In the genomic region with DNA sequence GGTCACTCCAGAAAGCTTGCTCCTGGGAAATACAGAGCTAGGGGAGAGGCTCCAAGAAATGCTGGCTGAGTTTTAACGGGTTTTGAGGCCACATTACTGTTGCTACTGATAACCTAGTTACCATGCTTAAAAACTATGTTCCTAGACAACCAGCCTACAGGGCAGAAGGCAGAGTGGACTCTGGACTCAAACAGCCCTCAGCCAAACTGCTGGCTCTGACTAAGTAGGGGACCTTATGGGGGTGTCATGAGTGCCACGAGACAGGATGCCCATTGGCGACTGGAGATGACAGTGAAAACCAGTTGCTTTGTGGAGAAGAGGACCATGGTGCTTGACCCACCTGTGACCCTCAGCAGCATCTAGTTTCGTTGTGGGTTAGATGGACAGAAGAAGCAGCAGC, we compare ENCODE assay signal across 30 mouse cellular contexts.
DNase-seq lines count a peak whose midpoint lies in the region; ATAC-seq and TF ChIP-seq lines count a peak whose summit lies in the region.
"Had no signal": no experiment of that assay in that cellular context is flagged by ENCODE, and none has a peak within 500 bp of the region (broad histone marks: within the 10 kb centered on the region; RNA-seq: fewer than 3 reads in every experiment).

No protein-coding gene starts in this region.

- H3K4me1 ChIP-seq in kidney, adult 2 months (ENCODE audit: control insufficient read depth, insufficient read depth, low read length): no peaks in the 10 kb centered on the region
- H3K4me1 ChIP-seq in kidney, embryonic 14.5 days (ENCODE audit: control insufficient read depth, insufficient read depth, low read length): no peaks in the 10 kb centered on the region
- H3K4me1 ChIP-seq in midbrain, embryonic 14.5 days (ENCODE audit: control insufficient read depth, insufficient read depth, low read length): no peaks in the 10 kb centered on the region
- H3K4me1 ChIP-seq: embryonic facial prominence, embryonic 10.5 days; embryonic facial prominence, embryonic 15.5 days; hindbrain, embryonic 10.5 days; hindbrain, embryonic 15.5 days; liver, embryonic 13.5 days had no signal

- H3K4me2 ChIP-seq in kidney, embryonic 14.5 days (replicated peaks; ENCODE audit: low read depth, low read length): no peak overlapping the region
- H3K4me2 ChIP-seq in midbrain, embryonic 14.5 days (ENCODE audit: low read length): no peak overlapping the region
- H3K4me2 ChIP-seq: embryonic facial prominence, embryonic 15.5 days; forebrain, embryonic 12.5 days; hindbrain, embryonic 15.5 days; liver, embryonic 13.5 days; lung, embryonic 14.5 days had no signal

- H3K4me3 ChIP-seq in kidney, adult 2 months (ENCODE audit: insufficient read depth, low read depth, low read length): no peak overlapping the region
- no peak overlapping the region for H3K4me3 ChIP-seq in kidney, embryonic 14.5 days (ENCODE audit: low read length)
- no peak overlapping the region for H3K4me3 ChIP-seq in midbrain, embryonic 14.5 days (replicated peaks; ENCODE audit: low read depth, low read length)
- H3K4me3 ChIP-seq: embryonic facial prominence, embryonic 10.5 days; embryonic facial prominence, embryonic 15.5 days; forebrain, embryonic 12.5 days; hindbrain, embryonic 10.5 days; hindbrain, embryonic 15.5 days; liver, embryonic 13.5 days; midbrain, embryonic 10.5 days had no signal

- ATAC-seq in kidney, embryonic 14.5 days (ENCODE audit: low FRiP score, low TSS enrichment): no peak
- no peak for ATAC-seq in midbrain, embryonic 14.5 days (ENCODE audit: low FRiP score, low TSS enrichment)
- ATAC-seq: activated CD4-positive, CD25-positive, alpha-beta regulatory T cell, adult 4 months; forebrain, postnatal 0 days; inflammation-experienced regulatory T-cells, adult 6 months; midbrain, embryonic 16.5 days had no signal

- 36% methylated on average over 4 of the region's 4 CpGs for WGBS in kidney, adult 2 months
- 86% methylated on average over 4 of the region's 4 CpGs for WGBS in kidney, embryonic 14.5 days
- 89% methylated on average over 4 of the region's 4 CpGs for WGBS in midbrain, embryonic 14.5 days

- H3K36me3 ChIP-seq in kidney, adult 2 months (ENCODE audit: control insufficient read depth, insufficient read depth, low read length): no peaks in the 10 kb centered on the region
- no peaks in the 10 kb centered on the region for H3K36me3 ChIP-seq in kidney, embryonic 14.5 days (ENCODE audit: control insufficient read depth, insufficient read depth, low read length)
- no peaks in the 10 kb centered on the region for H3K36me3 ChIP-seq in midbrain, embryonic 14.5 days (ENCODE audit: control insufficient read depth, insufficient read depth, low read length)
- H3K36me3 ChIP-seq: embryonic facial prominence, embryonic 10.5 days; embryonic facial prominence, embryonic 15.5 days; forebrain, embryonic 12.5 days; hindbrain, embryonic 10.5 days; hindbrain, embryonic 15.5 days; liver, embryonic 13.5 days; midbrain, embryonic 10.5 days had no signal

- no peak for TF ChIP-seq CTCF in kidney, adult 2 months (conservative IDR thresholded peaks at IDR 0.05; ENCODE audit: insufficient read depth, insufficient read length, low read depth, low read length)

- no peaks in the 10 kb centered on the region for H3K9me3 ChIP-seq in kidney, embryonic 14.5 days (ENCODE audit: control insufficient read depth, low read length)
- H3K9me3 ChIP-seq in midbrain, embryonic 14.5 days (ENCODE audit: control insufficient read depth, low read length): no peaks in the 10 kb centered on the region
- H3K9me3 ChIP-seq: embryonic facial prominence, embryonic 10.5 days; embryonic facial prominence, embryonic 15.5 days; forebrain, embryonic 12.5 days; hindbrain, embryonic 10.5 days; hindbrain, embryonic 15.5 days; liver, embryonic 13.5 days; midbrain, embryonic 10.5 days had no signal

- no peak overlapping the region for H3K9ac ChIP-seq in kidney, embryonic 14.5 days (ENCODE audit: low read depth, low read length)
- no peak overlapping the region for H3K9ac ChIP-seq in midbrain, embryonic 14.5 days (replicated peaks; ENCODE audit: low read length)
- H3K9ac ChIP-seq: embryonic facial prominence, embryonic 15.5 days; forebrain, embryonic 12.5 days; forebrain, postnatal 0 days; hindbrain, embryonic 15.5 days; liver, embryonic 13.5 days; lung, embryonic 14.5 days had no signal

- H3K27ac ChIP-seq in kidney, adult 2 months (ENCODE audit: insufficient read depth, low read depth, low read length): no peak overlapping the region
- H3K27ac ChIP-seq in kidney, embryonic 14.5 days (ENCODE audit: low read depth, low read length): no peak overlapping the region
- no peak overlapping the region for H3K27ac ChIP-seq in midbrain, embryonic 14.5 days (replicated peaks; ENCODE audit: low read depth, low read length)
- H3K27ac ChIP-seq: embryonic facial prominence, embryonic 10.5 days; embryonic facial prominence, embryonic 15.5 days; forebrain, embryonic 12.5 days; hindbrain, embryonic 10.5 days; hindbrain, embryonic 15.5 days; liver, embryonic 13.5 days; midbrain, embryonic 10.5 days had no signal

- TF ChIP-seq POLR2A in kidney, adult 2 months (IDR thresholded peaks at IDR 0.05; ENCODE audit: low read depth, low read length): no peak

- DNase-seq in adrenal gland, postnatal 10 days: peak; percentile 1
- no peak for DNase-seq in adrenal gland, postnatal 36 days
- peak; percentile 54 for DNase-seq in kidney, adult 2 months
- peak; percentile 26 to 27 for DNase-seq in kidney, adult 8-10 months
- DNase-seq in kidney, postnatal 36 days: peak; percentile 53
- DNase-seq in cerebellum, adult 11 months: no peak
- no peak for DNase-seq in midbrain, embryonic 14.5 days
- DNase-seq: adrenal gland, adult 8-10 months; cerebellum, adult 2 months; cerebellum, postnatal 14 days; forebrain, postnatal 0 days; layer of hippocampus, adult 9-11 months; liver, embryonic 13.5 days; lung, embryonic 14.5 days; lung, postnatal 14 days; right cerebral cortex, adult 18-20 months; right cerebral cortex, postnatal 4 days; thymus, adult 2 months; thymus, postnatal 36 days had no signal

- no peaks in the 10 kb centered on the region for H3K27me3 ChIP-seq in kidney, adult 2 months (replicated peaks; ENCODE audit: control insufficient read depth, insufficient read depth, low read length)
- H3K27me3 ChIP-seq in kidney, embryonic 14.5 days (ENCODE audit: control insufficient read depth, insufficient read depth, low read length): no peaks in the 10 kb centered on the region
- H3K27me3 ChIP-seq in midbrain, embryonic 14.5 days (ENCODE audit: control insufficient read depth, insufficient read depth, low read length): no peaks in the 10 kb centered on the region
- H3K27me3 ChIP-seq: CH12.LX; embryonic facial prominence, embryonic 15.5 days; forebrain, embryonic 12.5 days; hindbrain, embryonic 15.5 days; liver, embryonic 13.5 days had no signal

Comparison
In these comparisons a context has a peak if more than half of its experiments do, and no peak if none do; other contexts are left out.
1. DNase-seq: peak in adrenal gland, postnatal 10 days (single experiment), kidney, adult 2 months (single experiment), kidney, adult 8-10 months (2 of 2) and kidney, postnatal 36 days (2 of 2); none in adrenal gland, postnatal 36 days (0 of 2), cerebellum, adult 11 months (single experiment) and midbrain, embryonic 14.5 days (single experiment).